In genomic region chr6:125097951-125098350, GRCm38 (mm10) we compare ENCODE assay signal across 8 mouse cellular contexts. TPM values are rescaled to one million over a fixed set of nuclear protein-coding genes. Genes with fewer than 3 reads are reported as not detected.
A peak's percentile ranks its signal among the peaks of the same experiment; 100 is the strongest.
DNase-seq lines count a peak whose midpoint lies in the region; ATAC-seq and TF ChIP-seq lines count a peak whose summit lies in the region.

No protein-coding gene starts in this region.

- no peak for ATAC-seq in forebrain, embryonic 15.5 days (replicated peaks)
- no peak for ATAC-seq in liver, embryonic 14.5 days (ENCODE audit: insufficient read depth)

- no peak for TF ChIP-seq EP300 in liver, embryonic 14.5 days (IDR thresholded peaks at IDR 0.05; ENCODE audit: low read depth)

- peak overlapping the region; percentile 98; the same call in 1 of the 2 replicates for H3K27ac ChIP-seq in heart, embryonic 10.5 days
- H3K27ac ChIP-seq in forebrain, embryonic 15.5 days (replicated peaks), result peak overlapping the region; percentile 94
- no peak overlapping the region for H3K27ac ChIP-seq in liver, embryonic 14.5 days

- H3K4me2 ChIP-seq in forebrain, embryonic 15.5 days (replicated peaks), result peak overlapping the region; percentile 74
- peak overlapping the region; percentile 89 for H3K4me2 ChIP-seq in liver, embryonic 14.5 days (ENCODE audit: low read depth)

- H3K27me3 ChIP-seq in heart, embryonic 10.5 days (ENCODE audit: insufficient read depth, poor library complexity, severe bottlenecking), result no peaks in the 10 kb centered on the region
- no peaks in the 10 kb centered on the region for H3K27me3 ChIP-seq in E14TG2a.4 (ENCODE audit: insufficient read depth, low read length)
- H3K27me3 ChIP-seq in forebrain, embryonic 15.5 days, result no peaks in the 10 kb centered on the region
- H3K27me3 ChIP-seq in liver, embryonic 14.5 days (ENCODE audit: control insufficient read depth, insufficient read depth, low read length), result no peaks in the 10 kb centered on the region

- no peak for DNase-seq in heart, embryonic 10.5 days (ENCODE audit: low spot score)
- DNase-seq in heart, postnatal 36 days, result no peak
- DNase-seq in liver, embryonic 14.5 days (ENCODE audit: low read depth in 3 of 3, low spot score in 3 of 3), result no peak
- DNase-seq in yolk sac, embryonic 10.5 days (ENCODE audit: low spot score), result no peak
- DNase-seq in frontal cortex, postnatal 36 days (ENCODE audit: low spot score in 2 of 2), result no peak
- no peak for DNase-seq in c-Kit-positive CD71-positive TER-119-positive erythroid progenitor cells, embryonic 14.5 days (ENCODE audit: low spot score)

- no peaks in the 10 kb centered on the region for H3K9me3 ChIP-seq in heart, embryonic 10.5 days
- H3K9me3 ChIP-seq in E14TG2a.4 (ENCODE audit: low read length), result no peaks in the 10 kb centered on the region
- no peaks in the 10 kb centered on the region for H3K9me3 ChIP-seq in forebrain, embryonic 15.5 days
- no peaks in the 10 kb centered on the region for H3K9me3 ChIP-seq in liver, embryonic 14.5 days (ENCODE audit: control insufficient read depth, low read length)

- intact Hi-C loops in heart, postnatal 36 days (cut with DNase I), result no loop called here

- H3K4me1 ChIP-seq in heart, embryonic 10.5 days, result peaks cover 60% of the 10 kb centered on the region
- peaks cover 73% of the 10 kb centered on the region for H3K4me1 ChIP-seq in E14TG2a.4 (replicated peaks; ENCODE audit: low read depth, low read length)
- H3K4me1 ChIP-seq in forebrain, embryonic 15.5 days, result peaks cover 39% of the 10 kb centered on the region
- peaks cover 30 to 32% of the 10 kb centered on the region in 2 experiments for H3K4me1 ChIP-seq in liver, embryonic 14.5 days (replicated peaks; ENCODE audit: control insufficient read depth in 2 of 2, insufficient read depth in 2 of 2, low read length in 1 of 2)

- peaks cover 50% of the 10 kb centered on the region for H3K36me3 ChIP-seq in heart, embryonic 10.5 days
- H3K36me3 ChIP-seq in E14TG2a.4 (ENCODE audit: insufficient read depth, low read length), result peaks cover 59% of the 10 kb centered on the region
- H3K36me3 ChIP-seq in forebrain, embryonic 15.5 days, result peaks cover 39% of the 10 kb centered on the region
- H3K36me3 ChIP-seq in liver, embryonic 14.5 days (replicated peaks; ENCODE audit: control insufficient read depth, insufficient read depth, low read depth), result peaks cover 44% of the 10 kb centered on the region

- 51% methylated on average over 8 of the region's 8 CpGs for WGBS in heart, embryonic 10.5 days
- 57% methylated on average over 8 of the region's 8 CpGs for WGBS in forebrain, embryonic 15.5 days
- 57% methylated on average over 8 of the region's 8 CpGs for WGBS in liver, embryonic 14.5 days (ENCODE audit: insufficient replicate concordance)

- no peak for TF ChIP-seq CTCF in E14TG2a.4 (conservative IDR thresholded peaks at IDR 0.05; ENCODE audit: low read length)
- TF ChIP-seq CTCF in liver, embryonic 14.5 days (IDR thresholded peaks at IDR 0.05; ENCODE audit: low read depth), result no peak

- H3K4me3 ChIP-seq in heart, embryonic 10.5 days, result peak overlapping the region; percentile 98
- H3K4me3 ChIP-seq in E14TG2a.4 (replicated peaks; ENCODE audit: low read length), result peak overlapping the region; percentile 95
- peak overlapping the region; percentile 82 for H3K4me3 ChIP-seq in forebrain, embryonic 15.5 days
- H3K4me3 ChIP-seq in liver, embryonic 14.5 days (ENCODE audit: insufficient read depth in 1 of 2, low read depth in 2 of 2, low read length in 2 of 2), result peak overlapping the region; percentile 85 to 88

- H3K9ac ChIP-seq in forebrain, embryonic 15.5 days (replicated peaks), result peak overlapping the region; percentile 84
- peak overlapping the region; percentile 88 for H3K9ac ChIP-seq in liver, embryonic 14.5 days (replicated peaks)

RNA-seq across cellular contexts. Expression of gene Chd4, which starts 2.2 kb away (rescaled TPM):
- 75.0 and 88.6 TPM in 2 replicates for polyA plus RNA-seq in heart, embryonic 10.5 days (2016; fragmentation: Nextera tagmentation; extraction: Ambion mirVana)
- total RNA-seq in heart, postnatal 36 days (2021), result 100 to 1,000 TPM; 118 to 127 TPM
- polyA plus RNA-seq in forebrain, embryonic 15.5 days (2015; fragmentation: Nextera tagmentation; extraction: Ambion mirVana), result 98.9 and 112 TPM in 2 replicates
- polyA plus RNA-seq in liver, embryonic 14.5 days (2012; rRNA removed), result 13.9 and 24.7 TPM in 2 replicates
- 19.7 and 24.3 TPM in 2 replicates for polyA plus RNA-seq in liver, embryonic 14.5 days (2014; fragmentation: Nextera tagmentation; extraction: Ambion mirVana)

RNA-seq across cellular contexts. Expression of gene Lpar5, which starts 30.2 kb away (rescaled TPM):
- 0.37 and 0.38 TPM in 2 replicates for polyA plus RNA-seq in heart, embryonic 10.5 days (2016; fragmentation: Nextera tagmentation; extraction: Ambion mirVana)
- total RNA-seq in heart, postnatal 36 days (2021), result under 1 TPM in 1 of 2 experiments, not detected in 1; 0.24 TPM
- polyA plus RNA-seq in forebrain, embryonic 15.5 days (2015; fragmentation: Nextera tagmentation; extraction: Ambion mirVana), result 0.50 and 0.71 TPM in 2 replicates
- polyA plus RNA-seq in liver, embryonic 14.5 days (2012; rRNA removed), result 1.6 and 1.8 TPM in 2 replicates
- 0.68 and 1.0 TPM in 2 replicates for polyA plus RNA-seq in liver, embryonic 14.5 days (2014; fragmentation: Nextera tagmentation; extraction: Ambion mirVana)

RNA-seq across cellular contexts. Expression of gene Nop2, which starts 33.8 kb away (rescaled TPM):
- 73.2 and 92.7 TPM in 2 replicates for polyA plus RNA-seq in heart, embryonic 10.5 days (2016; fragmentation: Nextera tagmentation; extraction: Ambion mirVana)
- total RNA-seq in heart, postnatal 36 days (2021), result 10 to 100 TPM; 20.3 to 21.0 TPM
- polyA plus RNA-seq in forebrain, embryonic 15.5 days (2015; fragmentation: Nextera tagmentation; extraction: Ambion mirVana), result 51.1 and 51.8 TPM in 2 replicates
- 18.9 and 24.5 TPM in 2 replicates for polyA plus RNA-seq in liver, embryonic 14.5 days (2012; rRNA removed)
- 33.1 and 33.7 TPM in 2 replicates for polyA plus RNA-seq in liver, embryonic 14.5 days (2014; fragmentation: Nextera tagmentation; extraction: Ambion mirVana)

RNA-seq across cellular contexts. Expression of gene Iffo1, which starts 47.1 kb away (rescaled TPM):
- polyA plus RNA-seq in heart, embryonic 10.5 days (2016; fragmentation: Nextera tagmentation; extraction: Ambion mirVana), result 11.7 and 11.9 TPM in 2 replicates
- total RNA-seq in heart, postnatal 36 days (2021), result 1 to 10 TPM; 6.6 to 9.4 TPM
- 18.9 and 21.0 TPM in 2 replicates for polyA plus RNA-seq in forebrain, embryonic 15.5 days (2015; fragmentation: Nextera tagmentation; extraction: Ambion mirVana)
- polyA plus RNA-seq in liver, embryonic 14.5 days (2012; rRNA removed), result 4.8 and 6.0 TPM in 2 replicates
- polyA plus RNA-seq in liver, embryonic 14.5 days (2014; fragmentation: Nextera tagmentation; extraction: Ambion mirVana), result 1.8 and 3.7 TPM in 2 replicates

RNA-seq across cellular contexts. Expression of gene Acrbp, which starts 48.5 kb away (rescaled TPM):
- polyA plus RNA-seq in heart, embryonic 10.5 days (2016; fragmentation: Nextera tagmentation; extraction: Ambion mirVana), result 4.8 and 8.0 TPM in 2 replicates
- total RNA-seq in heart, postnatal 36 days (2021), result 1 to 10 TPM; 1.7 to 2.1 TPM
- 21.9 and 26.2 TPM in 2 replicates for polyA plus RNA-seq in forebrain, embryonic 15.5 days (2015; fragmentation: Nextera tagmentation; extraction: Ambion mirVana)
- polyA plus RNA-seq in liver, embryonic 14.5 days (2012; rRNA removed), result 2.1 and 3.1 TPM in 2 replicates
- 1.3 and 2.0 TPM in 2 replicates for polyA plus RNA-seq in liver, embryonic 14.5 days (2014; fragmentation: Nextera tagmentation; extraction: Ambion mirVana)
